Mouse (Mus musculus) midbrain, embryonic 12.5 days (tissue): Measurements from ENCODE around the gene Lingo1. TPM values are rescaled to one million over a fixed set of nuclear protein-coding genes. Genes with fewer than 3 reads are reported as not detected.

Experiments
- ATAC-seq: fragments of 200-750 bp; cut with Nextera tagmentation; 2 replicates; pipeline ENCODE4 v1.8.0; 2017; ENCODE audit warnings: low read depth, moderate TSS enrichment, moderate library complexity; ENCODE audit not compliant: low FRiP score
- H3K27ac ChIP-seq: fragments of 300-500 bp; sonication (generic); replicated peaks from 2 replicates; pipeline ENCODE4 v1.5.1; 2016; ENCODE audit warnings: mild to moderate bottlenecking
- H3K27me3 ChIP-seq: fragments of 300-500 bp; sonication (generic); 2 replicates; pipeline ENCODE4 v1.6.1; 2016; ENCODE audit warnings: mild to moderate bottlenecking
- H3K36me3 ChIP-seq: fragments of 300-500 bp; sonication (generic); 2 replicates; pipeline ENCODE4 v1.6.1; 2016
- H3K4me1 ChIP-seq: fragments of 300-500 bp; sonication (generic); 2 replicates; pipeline ENCODE4 v1.6.1; 2016
- H3K4me2 ChIP-seq: fragments of 300-500 bp; sonication (generic); replicated peaks from 2 replicates; pipeline ENCODE4 v1.6.1; 2016; ENCODE audit warnings: mild to moderate bottlenecking, moderate library complexity
- H3K4me3 ChIP-seq: fragments of 300-500 bp; sonication (generic); 2 replicates; pipeline ENCODE4 v1.5.1; 2016; ENCODE audit warnings: mild to moderate bottlenecking
- H3K9ac ChIP-seq: fragments of 300-500 bp; sonication (generic); replicated peaks from 2 replicates; pipeline ENCODE4 v1.6.1; 2016; ENCODE audit warnings: mild to moderate bottlenecking, moderate library complexity
- H3K9me3 ChIP-seq: fragments of 300-500 bp; sonication (generic); 2 replicates; pipeline ENCODE4 v1.6.1; 2016; ENCODE audit warnings: mild to moderate bottlenecking
- WGBS: fragments of 180-500 bp; shearing (Covaris S2); methylation state at CpG from one replicate; pipeline ENCODE4 v1.1.7; 2016; 5-methylcytosine and 5-hydroxymethylcytosine counted together
- polyA plus RNA-seq: library from polyadenylated mRNA; unstranded; fragments of >200 nt; fragmentation: Nextera tagmentation; extraction: Ambion mirVana; gene quantifications from 2 replicates; pipeline ENCODE4 v1.2.1, GENCODE M21; 2016

Gene Lingo1
- polyA plus RNA-seq, 1 experiment from 2014 or later: 19.6 TPM

- Histone ChIP-seq H3K4me2 (no peak overlapping the region), H3K36me3 (no peaks in the 10 kb centered on the region), H3K9ac (no peak overlapping the region), H3K4me3 (no peak overlapping the region), H3K27me3 (peaks cover 10% of the 10 kb centered on the region), H3K4me1 (peaks cover 21% of the 10 kb centered on the region), H3K9me3 (no peaks in the 10 kb centered on the region), H3K27ac (no peak overlapping the region)
- 89% methylated on average over 6 of the region's 6 CpGs for WGBS
- ATAC-seq: no peak
These were observed 138.3 kb downstream of the Lingo1 start for GRCm38 (mm10) chr9:56657996-56658398.

- Histone ChIP-seq H3K4me2 (no peak overlapping the region), H3K4me3 (no peak overlapping the region), H3K9me3 (no peaks in the 10 kb centered on the region), H3K27me3 (peaks cover 10% of the 10 kb centered on the region), H3K4me1 (peaks cover 21% of the 10 kb centered on the region), H3K36me3 (no peaks in the 10 kb centered on the region), H3K27ac (no peak overlapping the region), H3K9ac (no peak overlapping the region)
- ATAC-seq: no peak
- 63% methylated on average over 16 of the region's 16 CpGs for WGBS
These were observed 139.3 kb downstream of the Lingo1 start for GRCm38 (mm10) chr9:56656766-56657542.

DNA sequence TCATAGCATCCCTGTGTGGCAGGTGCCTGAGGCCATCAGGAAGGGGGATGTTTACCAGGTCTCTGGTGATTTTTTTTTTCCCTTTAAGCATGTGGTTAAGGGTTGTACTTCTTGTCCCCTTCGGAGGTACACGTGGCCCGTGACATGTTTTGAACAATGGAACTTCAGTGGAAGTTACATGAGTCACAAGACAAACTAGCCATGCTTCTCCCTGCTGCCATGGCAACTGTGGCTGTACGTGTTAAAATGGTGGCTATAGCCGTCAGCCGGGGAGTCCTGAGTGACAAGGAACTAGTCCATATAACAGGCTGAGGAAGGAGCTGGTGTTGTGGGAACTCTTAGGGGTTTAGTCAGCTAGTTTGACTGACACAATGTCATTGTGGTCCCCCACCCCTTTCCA lies 141.1 kb downstream of the Lingo1 start:
- Histone ChIP-seq H3K9me3 (no peaks in the 10 kb centered on the region), H3K4me2 (no peak overlapping the region), H3K4me3 (no peak overlapping the region), H3K9ac (no peak overlapping the region), H3K36me3 (no peaks in the 10 kb centered on the region), H3K27ac (no peak overlapping the region), H3K4me1 (peaks cover 21% of the 10 kb centered on the region), H3K27me3 (peaks cover 10% of the 10 kb centered on the region)
- whole genome bisulfite sequencing: 45% methylated on average over 6 of the region's 6 CpGs
- no peak for ATAC-seq

- Histone ChIP-seq H3K4me3 (no peak overlapping the region), H3K36me3 (no peaks in the 10 kb centered on the region), H3K9me3 (no peaks in the 10 kb centered on the region), H3K4me2 (no peak overlapping the region), H3K4me1 (peaks cover 21% of the 10 kb centered on the region), H3K27ac (no peak overlapping the region), H3K27me3 (peaks cover 15% of the 10 kb centered on the region), H3K9ac (no peak overlapping the region)
- WGBS: 84% methylated on average over 7 of the region's 7 CpGs
- no peak for ATAC-seq
These were observed 143.7 kb downstream of the Lingo1 start for GRCm38 (mm10) chr9:56652551-56652950.

DNA sequence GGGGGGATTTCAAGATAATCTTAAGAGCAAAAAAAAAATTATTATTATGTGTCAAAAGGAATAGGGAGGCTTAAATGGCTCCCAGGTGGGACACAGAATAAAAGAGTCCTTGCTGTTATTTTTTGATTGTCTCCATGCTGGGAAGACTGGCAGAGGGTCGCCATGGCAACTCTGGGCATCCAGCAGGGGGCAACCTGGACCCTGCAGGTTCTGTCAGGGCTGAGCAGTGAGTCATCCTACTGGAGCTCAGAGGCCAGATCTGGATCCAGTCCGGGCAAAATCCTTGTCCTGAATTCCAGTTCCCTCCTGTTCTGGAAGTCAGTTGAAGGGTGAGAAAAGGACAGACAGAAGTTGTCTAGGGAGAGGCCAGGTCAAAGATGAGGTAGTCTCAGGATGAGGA lies 144.7 kb downstream of the Lingo1 start:
- Histone ChIP-seq H3K4me3 (no peak overlapping the region), H3K27me3 (peaks cover 21% of the 10 kb centered on the region), H3K4me1 (peaks cover 14% of the 10 kb centered on the region), H3K27ac (no peak overlapping the region), H3K4me2 (no peak overlapping the region), H3K36me3 (no peaks in the 10 kb centered on the region), H3K9ac (no peak overlapping the region), H3K9me3 (no peaks in the 10 kb centered on the region)
- ATAC-seq: no peak
- 45% methylated on average over 2 of the region's 2 CpGs for WGBS

- H3K4me1 ChIP-seq: peaks cover 11% of the 10 kb centered on the region; the same call in 1 of the 2 replicates
- no peak for ATAC-seq
- no peak overlapping the region for H3K4me2 ChIP-seq
- H3K36me3 ChIP-seq: no peaks in the 10 kb centered on the region
- H3K4me3 ChIP-seq: no peak overlapping the region
- no peak overlapping the region for H3K27ac ChIP-seq
- no peaks in the 10 kb centered on the region for H3K9me3 ChIP-seq
- H3K27me3 ChIP-seq: peaks cover 15% of the 10 kb centered on the region
- WGBS: 91% methylated on average over 15 of the region's 15 CpGs
- H3K9ac ChIP-seq: no peak overlapping the region
These were observed 149.8 kb downstream of the Lingo1 start for GRCm38 (mm10) chr9:56646227-56647025.

- H3K4me1 ChIP-seq: peaks cover 11% of the 10 kb centered on the region; the same call in 1 of the 2 replicates
- WGBS: 64% methylated on average over 5 of the region's 5 CpGs
- no peak overlapping the region for H3K9ac ChIP-seq
- no peak overlapping the region for H3K4me3 ChIP-seq
- no peak overlapping the region for H3K27ac ChIP-seq
- H3K4me2 ChIP-seq: no peak overlapping the region
- H3K27me3 ChIP-seq: peaks cover 27% of the 10 kb centered on the region
- ATAC-seq: no peak
- H3K9me3 ChIP-seq: no peaks in the 10 kb centered on the region
- no peaks in the 10 kb centered on the region for H3K36me3 ChIP-seq
These were observed 152.8 kb downstream of the Lingo1 start for GRCm38 (mm10) chr9:56643474-56643873.

DNA sequence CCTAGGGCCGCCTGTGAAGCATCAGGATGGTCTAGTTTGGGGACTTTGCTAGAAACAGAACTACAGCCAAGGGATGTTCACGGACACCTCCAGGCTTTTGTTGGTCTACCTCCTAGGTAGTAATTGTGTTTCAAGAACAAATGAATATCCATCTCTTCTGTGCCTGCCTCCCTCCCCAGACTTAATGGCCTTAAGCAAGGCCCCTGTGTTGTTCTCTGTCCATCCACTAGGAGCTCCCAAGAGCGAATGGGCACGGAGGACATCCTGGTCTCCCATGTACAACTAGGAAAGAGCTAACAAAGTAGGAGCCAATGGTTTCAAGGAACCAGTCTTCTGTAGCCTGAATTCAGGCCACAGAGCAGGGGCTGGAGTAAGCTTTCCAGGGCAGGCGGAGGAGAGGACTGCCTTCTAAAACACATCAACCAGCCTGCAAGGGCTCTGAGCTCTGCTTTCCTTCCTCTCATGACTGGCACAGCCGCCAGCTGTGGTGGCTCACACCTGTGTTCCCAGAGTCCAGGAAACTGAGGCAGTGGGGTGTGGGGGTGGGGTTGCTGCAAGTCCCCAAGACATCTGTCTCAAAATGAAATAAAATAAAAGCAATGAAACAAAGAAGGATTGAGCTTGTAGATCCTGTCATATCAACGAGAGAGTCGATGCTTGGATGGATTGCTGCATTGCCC lies 157.9 kb downstream of the Lingo1 start:
- Histone ChIP-seq H3K36me3 (no peaks in the 10 kb centered on the region), H3K4me3 (no peak overlapping the region), H3K9ac (no peak overlapping the region), H3K27me3 (peaks cover 56% of the 10 kb centered on the region), H3K27ac (no peak overlapping the region), H3K4me1 (peaks cover 28% of the 10 kb centered on the region), H3K4me2 (no peak overlapping the region), H3K9me3 (no peaks in the 10 kb centered on the region)
- ATAC-seq: no peak
- WGBS: 56% methylated on average over 8 of the region's 8 CpGs

- H3K9me3 ChIP-seq: no peaks in the 10 kb centered on the region
- 0 out of 2 replicates have a peak overlapping the region, but pooled peaks have one; percentile 10 for H3K4me3 ChIP-seq
- H3K4me2 ChIP-seq: peak overlapping the region; percentile 35
- WGBS: 1% methylated on average over 23 of the region's 29 CpGs
- H3K36me3 ChIP-seq: no peaks in the 10 kb centered on the region
- peaks cover 63% of the 10 kb centered on the region for H3K27me3 ChIP-seq
- H3K9ac ChIP-seq: no peak overlapping the region
- peaks cover 28% of the 10 kb centered on the region for H3K4me1 ChIP-seq
- H3K27ac ChIP-seq: no peak overlapping the region
- ATAC-seq: no peak
These were observed 158.8 kb downstream of the Lingo1 start for GRCm38 (mm10) chr9:56637403-56637857.

DNA sequence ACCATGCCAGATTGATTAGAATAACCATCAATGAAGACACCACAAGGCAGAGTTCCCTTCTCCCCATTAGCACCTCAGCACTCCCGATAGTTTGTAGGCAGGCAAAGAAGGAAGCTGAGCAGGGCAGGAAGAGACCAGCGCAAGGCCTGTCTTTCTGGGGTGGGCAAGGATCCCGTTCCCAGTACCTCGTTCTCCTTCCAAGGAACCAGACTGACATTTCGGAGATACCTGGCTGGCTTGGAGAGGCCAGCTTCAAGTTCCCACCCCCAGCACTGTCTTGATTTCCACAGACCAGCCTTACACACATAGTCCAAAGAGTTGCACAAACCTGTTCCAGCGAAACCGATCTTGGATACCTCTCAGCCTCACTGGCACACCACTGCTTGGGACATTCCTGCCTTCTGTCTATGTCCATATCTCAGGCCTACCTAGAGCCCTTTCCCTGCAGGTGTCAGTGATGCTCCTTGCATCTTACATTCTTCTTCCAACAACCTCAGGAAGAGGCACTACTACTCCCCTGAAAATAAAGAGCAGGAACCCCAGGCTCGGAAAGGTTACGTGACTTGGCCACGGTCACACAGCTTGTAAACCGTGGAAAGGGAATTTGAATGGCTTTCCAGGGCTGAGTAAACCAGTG lies 159.4 kb downstream of the Lingo1 start:
- Histone ChIP-seq H3K9ac (no peak overlapping the region), H3K4me3 (no peak overlapping the region), H3K4me2 (no peak overlapping the region), H3K27me3 (peaks cover 66% of the 10 kb centered on the region), H3K27ac (no peak overlapping the region), H3K9me3 (no peaks in the 10 kb centered on the region), H3K4me1 (peaks cover 28% of the 10 kb centered on the region), H3K36me3 (no peaks in the 10 kb centered on the region)
- ATAC-seq: no peak
- 47% methylated on average over 11 of the region's 11 CpGs for WGBS

DNA sequence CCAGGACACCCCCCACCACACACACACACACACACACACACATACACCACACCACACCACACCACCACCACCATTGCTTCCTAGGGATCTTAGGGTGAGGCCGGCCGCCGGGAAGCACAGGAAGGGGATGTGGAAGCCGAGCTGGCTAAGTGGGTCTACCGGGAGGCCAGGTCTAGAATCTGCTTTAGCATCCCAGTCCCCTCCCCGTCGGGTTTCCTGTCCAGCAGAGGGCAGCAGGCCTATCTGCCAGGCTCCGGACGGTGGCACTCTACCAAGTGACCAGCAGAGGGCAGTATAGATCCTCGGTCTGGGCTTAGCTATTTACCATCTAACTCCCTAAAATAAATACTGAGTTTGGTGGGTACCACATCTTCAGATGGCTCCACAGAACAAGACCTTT lies 160.1 kb downstream of the Lingo1 start:
- Histone ChIP-seq H3K9ac (peak overlapping the region; percentile 89; the same call in 1 of the 2 replicates), H3K27ac (peak overlapping the region; percentile 89; the same call in 1 of the 2 replicates), H3K4me3 (peak overlapping the region; percentile 72), H3K9me3 (no peaks in the 10 kb centered on the region), H3K4me2 (peak overlapping the region; percentile 98), H3K36me3 (no peaks in the 10 kb centered on the region), H3K27me3 (peaks cover 66% of the 10 kb centered on the region), H3K4me1 (peaks cover 28% of the 10 kb centered on the region)
- 0% methylated on average over 10 of the region's 10 CpGs for WGBS
- ATAC-seq: peak; percentile 59
